Mouse (Mus musculus) cerebellum, adult 2 months (tissue): Measurements from ENCODE around the gene Nfic.

Experiments used
- CTCF ChIP-seq: fragments of 200-500 bp; IDR thresholded peaks from 2 replicates; pipeline ENCODE4 v1.5.1; 2011; ENCODE audit warnings: low read depth, mild to moderate bottlenecking, control low read depth, low read length, moderate library complexity, borderline replicate concordance; ENCODE audit not compliant: insufficient read depth
- POLR2A ChIP-seq: fragments of 200-500 bp; IDR thresholded peaks from 2 replicates; pipeline ENCODE4 v1.6.1; 2011; ENCODE audit warnings: low read length, control low read depth, borderline replicate concordance; ENCODE audit not compliant: insufficient read depth

- TF ChIP-seq CTCF (no peak), POLR2A (no peak)
Observed at GRCm38 (mm10) chr10:81429092-81429491, 26.3 kb downstream of the Nfic start.
